Mouse (Mus musculus) hindbrain, embryonic 14.5 days (tissue): ENCODE measurements around the gene Zfp354b. TPM values are rescaled to one million over a fixed set of nuclear protein-coding genes. Genes with fewer than 3 reads are reported as not detected.

Experiments used
- ATAC-seq: fragments of 200-750 bp; cut with Nextera tagmentation; 2 replicates; pipeline ENCODE4 v1.8.0; 2017; ENCODE audit warnings: moderate number of reproducible peaks, mild to moderate bottlenecking, moderate TSS enrichment, moderate library complexity; ENCODE audit not compliant: low FRiP score
- DNase-seq: peaks from one replicate; pipeline ENCODE4 v3.0.0-alpha.2; 2015; ENCODE audit warnings: low spot score
- H3K27ac ChIP-seq: fragments of 300-500 bp; sonication (generic); 2 replicates; pipeline ENCODE4 v1.5.1; 2014; ENCODE audit warnings: mild to moderate bottlenecking, moderate library complexity
- H3K27me3 ChIP-seq: fragments of 300-500 bp; sonication (generic); 2 replicates; pipeline ENCODE4 v1.6.1; 2014; ENCODE audit warnings: mild to moderate bottlenecking, low read length, mixed read lengths; ENCODE audit not compliant: control insufficient read depth, insufficient read depth
- H3K36me3 ChIP-seq: fragments of 300-500 bp; sonication (generic); replicated peaks from 2 replicates; pipeline ENCODE4 v1.6.1; 2014; ENCODE audit not compliant: control insufficient read depth, insufficient read depth
- H3K4me1 ChIP-seq: fragments of 300-500 bp; sonication (generic); replicated peaks from 2 replicates; pipeline ENCODE4 v1.6.1; 2014; ENCODE audit warnings: antibody characterized with exemption, low read length, mixed read lengths; ENCODE audit not compliant: control insufficient read depth, insufficient read depth
- H3K4me2 ChIP-seq: fragments of 300-500 bp; sonication (generic); replicated peaks from 2 replicates; pipeline ENCODE4 v1.6.1; 2014; ENCODE audit warnings: mild to moderate bottlenecking, moderate library complexity
- H3K4me3 ChIP-seq: fragments of 300-500 bp; sonication (generic); replicated peaks from 2 replicates; pipeline ENCODE4 v1.5.1; 2014; ENCODE audit warnings: mild to moderate bottlenecking, low read length
- H3K9ac ChIP-seq: fragments of 300-500 bp; sonication (generic); 2 replicates; pipeline ENCODE4 v1.6.1; 2014
- H3K9me3 ChIP-seq: fragments of 300-500 bp; sonication (generic); 2 replicates; pipeline ENCODE4 v1.6.1; 2016; ENCODE audit warnings: low read length; ENCODE audit not compliant: control insufficient read depth
- WGBS: fragments of 180-500 bp; shearing (Covaris S2); extraction: QIAGEN DNeasy Blood & Tissue Kit; methylation state at CpG from one replicate; pipeline ENCODE4 v1.1.7; 2014; 5-methylcytosine and 5-hydroxymethylcytosine counted together
- polyA plus RNA-seq: library from polyadenylated mRNA; unstranded; fragments of >200 nt; fragmentation: Nextera tagmentation; extraction: Ambion mirVana; gene quantifications from 2 replicates; pipeline ENCODE4 v1.2.1, GENCODE M21; 2014

Zfp354b gene
- polyA plus RNA-seq, 1 experiment from 2014 or later = 5.1 TPM

DNA sequence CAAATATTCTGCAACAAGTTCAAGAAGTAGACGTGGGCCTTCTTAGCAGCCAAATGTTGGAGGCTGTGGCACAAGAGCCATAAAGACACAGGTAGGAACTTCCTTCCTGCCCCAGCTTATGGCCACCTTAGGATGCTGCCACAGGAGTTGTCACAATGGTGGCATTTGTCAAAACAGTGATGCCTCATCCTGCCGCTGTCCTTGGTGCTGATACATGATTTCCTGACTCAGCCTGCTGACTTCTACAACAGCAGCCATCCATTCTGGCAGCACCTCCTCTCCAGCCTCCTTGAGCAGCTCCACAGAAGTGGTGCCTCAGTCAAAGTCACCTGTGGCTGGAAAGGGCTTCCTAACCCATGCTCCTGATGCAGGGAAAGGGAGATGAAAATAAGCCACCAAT is 39.0 kb downstream of the Zfp354b start:
- ATAC-seq = no peak
- H3K9ac ChIP-seq = no peak overlapping the region

DNA sequence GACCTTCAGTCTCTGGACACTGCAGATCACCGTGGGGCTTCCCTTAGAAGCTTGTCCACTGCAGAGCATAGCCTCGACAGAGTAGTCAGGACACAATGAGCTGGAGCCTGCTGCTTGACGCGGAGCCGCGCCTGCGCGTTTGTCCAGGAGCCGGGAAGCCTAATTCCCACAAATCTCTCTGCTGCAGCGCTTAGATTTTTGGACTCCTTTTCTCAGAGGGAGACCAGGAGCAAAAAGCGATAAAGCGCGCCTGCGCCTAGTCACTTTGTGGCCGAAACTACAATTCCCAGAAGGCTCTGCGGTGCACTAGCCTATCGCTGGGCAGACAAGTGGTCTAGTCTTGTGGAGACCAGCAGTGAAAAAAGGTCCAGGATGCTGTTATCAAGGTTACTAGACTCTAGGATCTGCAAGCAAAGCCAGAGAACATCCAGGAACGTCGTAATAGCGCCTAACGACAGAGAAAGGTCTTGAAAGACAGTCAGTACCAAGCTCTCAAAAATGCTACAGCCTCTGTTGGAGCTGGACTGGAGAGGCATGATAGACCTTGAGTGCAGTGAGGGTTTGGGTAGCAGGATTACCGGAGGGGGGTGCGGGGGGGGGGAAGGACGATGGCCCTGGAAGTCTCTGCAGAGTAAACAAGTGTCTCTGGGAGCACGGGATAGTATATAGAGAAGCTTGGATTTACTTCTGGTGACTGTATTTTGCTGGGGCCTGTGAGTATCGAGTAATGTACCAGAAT is 43.9 kb downstream of the Zfp354b start, which contains the start of gene Zfp454:
Zfp454 (minus strand) TSS at position 262 of the 739 bp plus-strand sequence.
- Histone ChIP-seq H3K36me3 (peaks cover 25% of the 10 kb centered on the region), H3K27me3 (no peaks in the 10 kb centered on the region), H3K4me2 (peak within 1 kb of the TSS; percentile 79), H3K9ac (peak within 1 kb of the TSS; percentile 69), H3K27ac (peak within 1 kb of the TSS; percentile 76), H3K4me3 (peak within 1 kb of the TSS; percentile 43), H3K4me1 (peaks cover 8% of the 10 kb centered on the region), H3K9me3 (0 out of 2 replicates have a peak, but pooled peaks cover 3% of the 10 kb centered on the region)
- ATAC-seq (peak; percentile 96), DNase-seq (peak; percentile 97)
- 6% methylated on average over 26 of the region's 26 CpGs for WGBS

More for the DNA sequence above, 39.0 kb downstream of the Zfp354b start:
- Histone ChIP-seq H3K4me3 (no peak overlapping the region), H3K27me3 (no peaks in the 10 kb centered on the region), H3K27ac (no peak overlapping the region), H3K4me2 (no peak overlapping the region), H3K36me3 (0 out of 2 replicates have a peak, but pooled peaks cover 12% of the 10 kb centered on the region), H3K4me1 (no peaks in the 10 kb centered on the region), H3K9me3 (peaks cover 35% of the 10 kb centered on the region)
- no peak for DNase-seq
- WGBS = 60% methylated on average over 2 of the region's 2 CpGs

DNA sequence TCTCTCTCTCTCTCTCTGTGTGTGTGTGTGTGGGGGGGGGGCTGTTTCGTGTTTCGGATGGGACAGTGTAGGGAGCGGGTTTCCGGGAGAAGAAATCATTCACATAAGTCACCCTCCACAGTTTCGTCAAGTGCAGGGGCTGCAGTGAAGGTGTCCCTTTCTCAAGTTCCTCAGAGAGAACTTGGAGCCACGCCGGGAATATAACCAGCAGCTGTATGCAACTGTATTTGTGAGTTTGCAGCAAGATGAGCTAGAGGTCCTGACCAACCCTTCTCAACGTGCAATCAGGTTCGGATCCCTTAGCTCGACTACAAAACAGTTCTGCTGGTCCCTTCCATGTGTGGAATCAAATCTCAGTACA is 44.5 kb downstream of the Zfp354b start:
- Histone ChIP-seq H3K4me1 (peaks cover 8% of the 10 kb centered on the region), H3K4me2 (peak overlapping the region; percentile 79), H3K9ac (peak overlapping the region; percentile 69), H3K27ac (peak overlapping the region; percentile 76), H3K4me3 (peak overlapping the region; percentile 43), H3K27me3 (no peaks in the 10 kb centered on the region), H3K9me3 (no peaks in the 10 kb centered on the region), H3K36me3 (peaks cover 31% of the 10 kb centered on the region)
- ATAC-seq (0 out of 2 replicates have a peak, but pooled peaks have one; percentile 7), DNase-seq (peak; percentile 41)
- 20% methylated on average over 10 of the region's 10 CpGs for WGBS

DNA sequence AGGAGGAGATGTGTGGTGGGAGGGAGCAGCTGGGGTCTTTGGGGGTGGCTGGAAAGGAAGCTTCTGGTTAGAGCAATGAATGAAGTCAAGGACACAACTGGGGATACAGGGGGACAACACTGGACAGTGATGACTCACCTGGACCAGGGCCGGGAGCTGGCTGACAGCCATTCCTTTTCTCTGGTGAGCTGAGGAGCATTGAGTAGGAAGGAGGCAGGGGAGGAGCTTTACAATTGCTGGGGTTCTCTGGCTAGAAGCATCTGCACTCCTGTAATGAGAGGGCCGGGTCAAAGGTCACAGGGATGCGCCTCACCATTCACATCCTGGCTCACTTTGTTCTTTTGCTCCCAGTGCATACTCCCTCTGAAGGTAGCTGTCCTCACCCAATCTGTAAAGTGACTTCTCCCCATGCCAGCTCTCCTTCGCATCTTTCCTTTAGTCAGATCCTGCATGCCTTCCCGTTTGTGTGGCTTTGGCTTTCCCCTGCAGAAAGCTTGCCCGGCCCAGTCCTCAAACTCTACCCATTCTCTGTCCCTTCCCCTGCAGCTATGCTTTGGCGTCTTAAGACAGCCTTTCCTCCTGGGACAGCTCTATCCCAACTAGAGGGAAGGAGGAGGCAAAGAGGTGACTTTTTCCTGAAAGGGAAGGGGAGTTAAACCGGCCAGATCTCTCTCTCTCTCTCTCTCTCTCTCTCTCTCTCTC is 45.1 kb downstream of the Zfp354b start:
- H3K36me3 ChIP-seq = peaks cover 35% of the 10 kb centered on the region
- DNase-seq = no peak
- H3K27me3 ChIP-seq = no peaks in the 10 kb centered on the region
- no peak overlapping the region for H3K27ac ChIP-seq
- H3K9me3 ChIP-seq = no peaks in the 10 kb centered on the region
- WGBS = 49% methylated on average over 8 of the region's 8 CpGs
- H3K4me2 ChIP-seq = peak overlapping the region; percentile 79
- peak overlapping the region; percentile 69 for H3K9ac ChIP-seq
- H3K4me3 ChIP-seq = peak overlapping the region; percentile 43
- ATAC-seq = no peak
- peaks cover 8% of the 10 kb centered on the region for H3K4me1 ChIP-seq

DNA sequence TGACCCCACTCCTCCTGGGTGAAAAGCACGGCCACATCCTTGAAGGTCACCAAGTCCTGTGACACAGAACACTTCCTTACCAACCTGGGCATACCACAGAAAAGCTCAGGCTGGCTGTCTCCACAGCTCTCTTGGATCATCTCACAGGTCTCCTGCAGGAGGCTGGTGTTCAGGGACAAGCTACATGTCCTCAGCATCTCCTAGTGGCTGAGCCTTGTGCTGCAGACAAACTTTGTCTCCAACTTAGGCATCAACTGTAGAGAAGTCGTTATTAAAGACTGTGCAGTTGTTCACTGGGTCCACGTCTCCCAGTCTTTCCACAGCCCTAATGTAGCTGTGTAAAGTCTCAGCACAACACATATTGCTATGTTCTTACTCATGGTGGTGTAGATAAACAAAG is 47.7 kb downstream of the Zfp354b start:
- peaks cover 59% of the 10 kb centered on the region for H3K36me3 ChIP-seq
- no peak overlapping the region for H3K4me3 ChIP-seq
- H3K4me2 ChIP-seq = no peak overlapping the region
- H3K9me3 ChIP-seq = 0 out of 2 replicates have a peak, but pooled peaks cover 13% of the 10 kb centered on the region
- H3K27ac ChIP-seq = no peak overlapping the region
- peaks cover 8% of the 10 kb centered on the region for H3K4me1 ChIP-seq
- no peak overlapping the region for H3K9ac ChIP-seq
- H3K27me3 ChIP-seq = no peaks in the 10 kb centered on the region
- ATAC-seq (no peak), DNase-seq (no peak)
- 88% methylated on average over 3 of the region's 3 CpGs for WGBS

DNA sequence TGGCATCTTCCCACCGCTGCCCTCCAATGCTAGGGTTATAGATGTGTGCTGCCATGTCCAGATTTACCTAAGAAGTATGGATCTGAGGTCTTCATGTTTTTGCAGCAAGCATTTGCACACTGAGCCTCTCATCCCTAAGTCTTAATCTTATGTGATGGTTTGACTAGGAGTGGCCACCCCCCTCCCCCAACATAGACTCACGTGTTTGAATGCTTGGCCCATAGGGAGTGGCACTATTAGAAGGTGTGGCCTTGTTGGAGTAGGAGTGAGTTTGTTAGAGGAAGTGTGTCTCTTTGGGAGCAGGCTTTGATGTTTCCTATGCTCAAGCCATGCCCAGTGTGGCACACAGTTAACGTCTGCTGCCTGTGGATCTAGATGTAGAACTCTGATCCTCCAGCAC is 52.8 kb downstream of the Zfp354b start:
- Histone ChIP-seq H3K4me1 (no peaks in the 10 kb centered on the region), H3K9me3 (peaks cover 41% of the 10 kb centered on the region), H3K4me3 (no peak overlapping the region), H3K4me2 (no peak overlapping the region), H3K36me3 (peaks cover 86% of the 10 kb centered on the region), H3K27me3 (no peaks in the 10 kb centered on the region), H3K9ac (no peak overlapping the region), H3K27ac (no peak overlapping the region)
- DNase-seq (no peak), ATAC-seq (no peak)
- 94% methylated on average over 3 of the region's 3 CpGs for WGBS

Other genes with a start within 250 kb of the Zfp354b start
- 71.9 and 80.9 TPM in 2 replicates for gene Zfp354c, start 103.9 kb downstream of the Zfp354b start, polyA plus RNA-seq
- gene Zfp879, start 90.1 kb downstream of the Zfp354b start, polyA plus RNA-seq = 1.7 TPM in 2 replicates
- not detected in 2 replicates for gene Grm6, start 80.9 kb downstream of the Zfp354b start, polyA plus RNA-seq
- gene Zfp454, start 44.0 kb downstream of the Zfp354b start, polyA plus RNA-seq = 9.9 and 14.4 TPM in 2 replicates
- gene Zfp2, start 15.5 kb downstream of the Zfp354b start, polyA plus RNA-seq = 46.5 and 50.9 TPM in 2 replicates
- gene 4933414I15Rik, start 12.1 kb upstream of the Zfp354b start, polyA plus RNA-seq = not detected in 2 replicates
- not detected in 2 replicates for gene Prop1, start 22.1 kb upstream of the Zfp354b start, polyA plus RNA-seq
- gene Olfr1378, start 34.9 kb upstream of the Zfp354b start, polyA plus RNA-seq = not detected in 2 replicates
- gene Olfr1377, start 50.3 kb upstream of the Zfp354b start, polyA plus RNA-seq = not detected in 2 replicates
- not detected in 2 replicates for gene Olfr51, start 72.0 kb upstream of the Zfp354b start, polyA plus RNA-seq
- gene Olfr54, start 82.6 kb upstream of the Zfp354b start, polyA plus RNA-seq = not detected in 2 replicates
- gene Olfr1375, start 116.5 kb upstream of the Zfp354b start, polyA plus RNA-seq = not detected in 2 replicates
- gene Zfp354a, start 127.6 kb upstream of the Zfp354b start, polyA plus RNA-seq = 12.4 and 16.7 TPM in 2 replicates